Comparison of ENCODE assay signal across 8 mouse cellular contexts in genomic region chr11:94392672-94393109, GRCm38 (mm10). TPM values are rescaled to one million over a fixed set of nuclear protein-coding genes. Genes with fewer than 3 reads are reported as not detected.
DNase-seq lines count a peak whose midpoint lies in the region; ATAC-seq and TF ChIP-seq lines count a peak whose summit lies in the region.

Abcc3 (minus strand) TSS chr11:94392997.

- H3K27me3 ChIP-seq in E14TG2a.4 (ENCODE audit: insufficient read depth, low read length) = peaks cover 48% of the 10 kb centered on the region
- H3K27me3 ChIP-seq in intestine, embryonic 16.5 days (replicated peaks; ENCODE audit: control insufficient read depth, insufficient read depth, low read length) = no peaks in the 10 kb centered on the region
- H3K27me3 ChIP-seq in liver, embryonic 16.5 days (ENCODE audit: control insufficient read depth, insufficient read depth, low read depth, low read length) = peaks cover 9% of the 10 kb centered on the region
- peaks cover 6% of the 10 kb centered on the region; the same call in 1 of the 2 replicates for H3K27me3 ChIP-seq in neural tube, embryonic 11.5 days (ENCODE audit: control insufficient read depth, insufficient read depth, low read length)

- peak; percentile 74 for DNase-seq in adrenal gland, postnatal 25 days
- peak; percentile 10 for DNase-seq in neural tube, embryonic 11.5 days (ENCODE audit: low spot score)
- no peak for DNase-seq in adipocyte (ENCODE audit: low spot score)
- no peak for DNase-seq in left cerebral cortex, adult 9 months (ENCODE audit: low spot score in 2 of 2)

- ATAC-seq in granulocyte monocyte progenitor cell, adult 5-6 weeks (replicated peaks; ENCODE audit: poor library complexity, severe bottlenecking) = peak; percentile 76
- ATAC-seq in intestine, embryonic 16.5 days = peak; percentile 80
- peak; percentile 64 for ATAC-seq in liver, embryonic 16.5 days (ENCODE audit: low read depth)
- no peak for ATAC-seq in neural tube, embryonic 11.5 days (ENCODE audit: insufficient read depth, low FRiP score, low TSS enrichment)

- H3K4me3 ChIP-seq in E14TG2a.4 (replicated peaks; ENCODE audit: low read length) = peak within 1 kb of the TSS; percentile 71
- peak within 1 kb of the TSS; percentile 45 for H3K4me3 ChIP-seq in intestine, embryonic 16.5 days (ENCODE audit: low read length)
- H3K4me3 ChIP-seq in liver, embryonic 16.5 days (ENCODE audit: low read depth, low read length) = peak within 1 kb of the TSS; percentile 42
- no peak within 1 kb of the TSS for H3K4me3 ChIP-seq in neural tube, embryonic 11.5 days (ENCODE audit: low read depth, low read length)

- WGBS in intestine, embryonic 16.5 days = 9% methylated on average over 20 of the region's 20 CpGs
- WGBS in liver, embryonic 16.5 days (ENCODE audit: insufficient replicate concordance) = 2% methylated on average over 20 of the region's 20 CpGs
- 11% methylated on average over 20 of the region's 20 CpGs for WGBS in neural tube, embryonic 11.5 days

- no peaks in the 10 kb centered on the region for H3K9me3 ChIP-seq in E14TG2a.4 (ENCODE audit: low read length)
- H3K9me3 ChIP-seq in intestine, embryonic 16.5 days (ENCODE audit: control insufficient read depth, low read length) = no peaks in the 10 kb centered on the region
- H3K9me3 ChIP-seq in liver, embryonic 16.5 days (replicated peaks; ENCODE audit: control insufficient read depth, low read length) = no peaks in the 10 kb centered on the region
- no peaks in the 10 kb centered on the region for H3K9me3 ChIP-seq in neural tube, embryonic 11.5 days (ENCODE audit: control insufficient read depth, low read length)

- no peak for TF ChIP-seq CTCF in E14TG2a.4 (conservative IDR thresholded peaks at IDR 0.05; ENCODE audit: low read length)

- peak within 1 kb of the TSS; percentile 75 for H3K4me2 ChIP-seq in intestine, embryonic 16.5 days (ENCODE audit: low read depth, low read length)
- H3K4me2 ChIP-seq in liver, embryonic 16.5 days (ENCODE audit: low read depth, low read length) = peak within 1 kb of the TSS; percentile 54
- H3K4me2 ChIP-seq in neural tube, embryonic 11.5 days (ENCODE audit: low read depth) = peak within 1 kb of the TSS; percentile 30

- H3K27ac ChIP-seq in intestine, embryonic 16.5 days (ENCODE audit: low read length) = no peak within 1 kb of the TSS; the same call in 1 of the 2 replicates
- no peak within 1 kb of the TSS for H3K27ac ChIP-seq in liver, embryonic 16.5 days (ENCODE audit: low read length)
- no peak within 1 kb of the TSS for H3K27ac ChIP-seq in neural tube, embryonic 11.5 days (ENCODE audit: low read depth, low read length)

- peak within 1 kb of the TSS; percentile 54 for H3K9ac ChIP-seq in intestine, embryonic 16.5 days (ENCODE audit: low read depth, low read length)
- no peak within 1 kb of the TSS for H3K9ac ChIP-seq in liver, embryonic 16.5 days (ENCODE audit: low read depth, low read length)
- H3K9ac ChIP-seq in neural tube, embryonic 11.5 days (ENCODE audit: low read length) = peak within 1 kb of the TSS; percentile 29; the same call in 1 of the 2 replicates

- H3K4me1 ChIP-seq in E14TG2a.4 (replicated peaks; ENCODE audit: low read depth, low read length) = peaks cover 17% of the 10 kb centered on the region; the same call in 1 of the 2 replicates
- peaks cover 19% of the 10 kb centered on the region for H3K4me1 ChIP-seq in intestine, embryonic 16.5 days (ENCODE audit: control insufficient read depth, insufficient read depth, low read length)
- H3K4me1 ChIP-seq in liver, embryonic 16.5 days (ENCODE audit: control insufficient read depth, low read depth, low read length) = no peaks in the 10 kb centered on the region; the same call in 1 of the 2 replicates
- H3K4me1 ChIP-seq in neural tube, embryonic 11.5 days (ENCODE audit: control insufficient read depth, insufficient read depth, low read length) = no peaks in the 10 kb centered on the region

- H3K36me3 ChIP-seq in E14TG2a.4 (ENCODE audit: insufficient read depth, low read length) = no peaks in the 10 kb centered on the region
- H3K36me3 ChIP-seq in intestine, embryonic 16.5 days (ENCODE audit: control insufficient read depth, insufficient read depth, low read length) = no peaks in the 10 kb centered on the region
- no peaks in the 10 kb centered on the region for H3K36me3 ChIP-seq in liver, embryonic 16.5 days (ENCODE audit: control insufficient read depth, insufficient read depth)
- H3K36me3 ChIP-seq in neural tube, embryonic 11.5 days (ENCODE audit: control insufficient read depth, insufficient read depth, low read length) = no peaks in the 10 kb centered on the region

RNA-seq across cellular contexts. Expression of gene Abcc3, which starts in this region (rescaled TPM):
- 4.5 and 5.1 TPM in 2 replicates for total RNA-seq in adrenal gland, postnatal 25 days (2021)
- 0.34 and 2.0 TPM in 2 replicates for total RNA-seq in granulocyte monocyte progenitor cell, adult 5-6 weeks (2014; fragmentation: Nextera tagmentation)
- total RNA-seq in granulocyte monocyte progenitor cell, adult 5-6 weeks (2017) = 0.05 and 0.30 TPM in 2 replicates
- polyA plus RNA-seq in intestine, embryonic 16.5 days (2015; fragmentation: Nextera tagmentation; extraction: Ambion mirVana) = 2.5 and 3.3 TPM in 2 replicates
- polyA plus RNA-seq in liver, embryonic 16.5 days (2015; fragmentation: Nextera tagmentation; extraction: Ambion mirVana) = 9.4 and 10.2 TPM in 2 replicates
- 0.60 and 1.2 TPM in 2 replicates for polyA plus RNA-seq in neural tube, embryonic 11.5 days (2014; fragmentation: Nextera tagmentation; extraction: Ambion mirVana)

Comparison
In these comparisons a context has a peak if more than half of its experiments do, and no peak if none do; other contexts are left out.
1. DNase-seq: peak in adrenal gland, postnatal 25 days (single experiment) and neural tube, embryonic 11.5 days (single experiment); none in adipocyte (single experiment) and left cerebral cortex, adult 9 months (0 of 2).
2. Peak in every context shown above with its lines, with median percentiles within 50 percentile points of each other: H3K4me2 ChIP-seq.